Mouse (Mus musculus): ENCODE measurements around the gene BC005537. TPM values are rescaled to one million over a fixed set of nuclear protein-coding genes. Genes with fewer than 3 reads are reported as not detected.

Gene BC005537
- polyA plus RNA-seq (2014; fragmentation: Illumina TruSeq; extraction: RNeasy Lipid Tissue Mini Kit (QIAGEN cat#74804); ENCODE audit: low read depth, low replicate concordance) = 127 TPM

GRCm38 (mm10) chr13:24801308-24801921, at the start of gene BC005537:
BC005537 (plus strand) TSS chr13:24801657.

GRCm38 (mm10) chr13:24761403-24762227, 39.8 kb upstream of the BC005537 start, which contains the start of gene Gmnn:
Gmnn (minus strand) TSS chr13:24761923.

DNA sequence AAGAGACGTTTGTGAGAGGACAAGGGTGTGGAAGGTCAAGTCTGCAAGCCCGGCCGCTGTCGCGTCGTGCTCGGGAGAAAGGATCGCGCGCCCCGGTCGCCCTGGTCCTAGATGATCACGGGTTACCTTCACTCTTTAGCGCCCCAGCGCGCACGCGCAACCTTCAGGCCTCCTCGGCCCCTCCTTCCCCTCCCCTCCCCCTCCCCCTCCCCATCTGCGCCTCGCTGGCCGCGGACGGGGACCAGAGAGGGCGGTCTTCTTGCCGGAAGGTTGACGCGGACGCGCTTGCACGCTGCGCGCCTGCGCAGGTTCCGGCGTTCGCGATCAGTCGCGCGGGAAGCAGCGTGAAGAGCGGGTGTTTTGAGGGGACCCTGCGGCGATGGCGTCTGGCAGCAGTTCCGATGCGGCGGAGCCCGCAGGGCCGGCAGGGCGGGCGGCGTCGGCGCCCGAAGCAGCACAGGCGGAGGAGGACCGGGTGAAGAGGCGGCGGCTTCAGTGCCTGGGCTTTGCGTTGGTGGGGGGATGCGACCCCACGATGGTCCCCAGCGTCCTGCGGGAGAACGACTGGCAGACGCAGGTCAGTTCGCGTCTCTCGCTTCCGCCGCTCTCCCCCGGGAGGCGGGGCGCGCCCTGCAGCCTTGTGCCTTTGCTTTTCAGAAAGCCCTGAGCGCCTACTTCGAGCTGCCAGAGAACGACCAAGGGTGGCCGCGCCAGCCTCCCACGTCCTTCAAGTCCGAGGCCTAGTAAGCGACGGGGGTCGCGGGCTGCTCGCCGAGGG, 30.1 kb downstream of the BC005537 start, which contains the start of the genes Acot13 and Tdp2:
Gene Acot13, minus strand, starts transcription at position 188 of the 778 bp plus-strand sequence.
Gene Tdp2, plus strand, starts transcription at position 327 of the 778 bp plus-strand sequence.

DNA sequence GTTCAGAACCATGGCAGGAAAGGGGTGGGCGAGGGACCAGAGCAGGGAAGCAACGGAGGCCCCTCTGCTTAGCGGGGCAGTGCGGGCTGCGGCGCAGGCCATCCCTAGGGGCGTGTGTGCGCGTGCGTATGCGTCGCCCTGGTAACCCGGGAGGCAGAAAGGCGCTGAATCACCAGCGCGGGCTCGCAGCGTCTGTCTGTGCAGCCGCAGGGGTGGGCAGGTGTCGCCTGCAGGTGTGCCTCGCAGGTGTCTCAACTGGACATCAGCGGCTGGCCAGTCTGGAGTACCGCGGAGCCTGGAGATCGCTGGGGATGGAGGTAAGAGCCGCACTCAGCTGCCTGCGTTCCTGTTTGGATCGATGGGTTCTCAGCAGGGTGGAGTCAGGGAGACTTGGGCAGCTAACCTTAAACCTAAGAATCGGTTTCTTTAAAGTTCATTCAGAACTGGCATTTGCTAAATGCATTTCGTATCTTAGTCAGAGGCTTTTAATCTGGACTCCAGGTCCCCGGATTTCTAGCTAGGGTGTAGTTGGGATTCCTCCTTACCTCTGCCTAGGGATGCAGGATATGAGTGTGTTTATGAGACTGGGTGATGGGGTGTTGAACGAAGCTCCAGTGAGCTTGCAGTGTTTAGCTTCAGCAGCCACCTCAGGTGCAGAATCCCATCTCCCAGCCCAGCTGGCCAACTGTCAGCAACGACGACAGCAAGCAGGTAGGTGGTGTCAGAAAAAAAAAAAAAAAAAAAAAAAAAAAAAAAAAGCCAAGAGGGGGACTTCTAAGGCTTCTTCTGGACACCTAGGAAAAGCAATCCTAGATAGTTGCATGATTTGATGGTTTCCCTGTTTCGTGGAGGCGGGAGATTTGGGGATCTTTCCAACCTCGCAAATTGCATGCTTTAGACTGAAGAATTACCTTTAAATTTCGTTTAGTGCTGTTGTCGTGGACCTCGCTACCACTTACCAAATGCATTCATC, 43.8 kb downstream of the BC005537 start, which contains the start of gene D130043K22Rik:
Gene D130043K22Rik, plus strand, starts transcription at position 153 of the 973 bp plus-strand sequence.

Other genes with a start within 250 kb of the BC005537 start
- 5.7 TPM for gene Ripor2, start 219.5 kb upstream of the BC005537 start, polyA plus RNA-seq (2014; fragmentation: Illumina TruSeq; extraction: RNeasy Lipid Tissue Mini Kit (QIAGEN cat#74804); ENCODE audit: low read depth, low replicate concordance)
- not detected for gene Armh2, start 60.4 kb upstream of the BC005537 start, polyA plus RNA-seq (2014; fragmentation: Illumina TruSeq; extraction: RNeasy Lipid Tissue Mini Kit (QIAGEN cat#74804); ENCODE audit: low read depth, low replicate concordance)
- gene Gmnn, start 39.7 kb upstream of the BC005537 start, polyA plus RNA-seq (2014; fragmentation: Illumina TruSeq; extraction: RNeasy Lipid Tissue Mini Kit (QIAGEN cat#74804); ENCODE audit: low read depth, low replicate concordance) = 84.5 TPM
- 776 TPM for gene Acot13, start 29.9 kb downstream of the BC005537 start, polyA plus RNA-seq (2014; fragmentation: Illumina TruSeq; extraction: RNeasy Lipid Tissue Mini Kit (QIAGEN cat#74804); ENCODE audit: low read depth, low replicate concordance)
- 16.8 TPM for gene Tdp2, start 30.0 kb downstream of the BC005537 start, polyA plus RNA-seq (2014; fragmentation: Illumina TruSeq; extraction: RNeasy Lipid Tissue Mini Kit (QIAGEN cat#74804); ENCODE audit: low read depth, low replicate concordance)
- not detected for gene D130043K22Rik, start 43.5 kb downstream of the BC005537 start, polyA plus RNA-seq (2014; fragmentation: Illumina TruSeq; extraction: RNeasy Lipid Tissue Mini Kit (QIAGEN cat#74804); ENCODE audit: low read depth, low replicate concordance)
- gene Aldh5a1, start 136.0 kb downstream of the BC005537 start, polyA plus RNA-seq (2014; fragmentation: Illumina TruSeq; extraction: RNeasy Lipid Tissue Mini Kit (QIAGEN cat#74804); ENCODE audit: low read depth, low replicate concordance) = 24.6 TPM
- gene Gpld1, start 141.5 kb downstream of the BC005537 start, polyA plus RNA-seq (2014; fragmentation: Illumina TruSeq; extraction: RNeasy Lipid Tissue Mini Kit (QIAGEN cat#74804); ENCODE audit: low read depth, low replicate concordance) = 1.8 TPM
- 38.7 TPM for gene Mrs2, start 218.7 kb downstream of the BC005537 start, polyA plus RNA-seq (2014; fragmentation: Illumina TruSeq; extraction: RNeasy Lipid Tissue Mini Kit (QIAGEN cat#74804); ENCODE audit: low read depth, low replicate concordance)

Data from heart, adult 10 weeks (tissue).